Mouse (Mus musculus): ENCODE measurements around the gene Fam118b. TPM values are rescaled to one million over a fixed set of nuclear protein-coding genes. Genes with fewer than 3 reads are reported as not detected.

Fam118b gene
- total and polyA plus RNA-seq, 3 experiments: 23.4 to 30.9 TPM; not detected in 1

Other genes with a start within 250 kb of the Fam118b start
- 37.4 and 56.3 TPM in 2 replicates for gene St3gal4, start 148.5 kb downstream of the Fam118b start, total RNA-seq (2012; rRNA removed)
- gene St3gal4, start 148.5 kb downstream of the Fam118b start, polyA plus RNA-seq (2012; ENCODE audit: insufficient read depth in 1 of 2, insufficient read length in 2 of 2, low read depth in 1 of 2, low replicate concordance in 2 of 2, missing spikeins in 1 of 2): 10 to 100 TPM in 1 of 2 experiments, not detected in 1; 54.2 TPM
- 54.3 and 58.0 TPM in 2 replicates for gene Dcps, start 91.7 kb downstream of the Fam118b start, total RNA-seq (2012; rRNA removed)
- gene Dcps, start 91.7 kb downstream of the Fam118b start, polyA plus RNA-seq (2012; ENCODE audit: insufficient read depth in 1 of 2, insufficient read length in 2 of 2, low read depth in 1 of 2, low replicate concordance in 2 of 2, missing spikeins in 1 of 2): 100 to 1,000 TPM in 1 of 2 experiments, not detected in 1; 115 TPM
- gene Srpr, start 67.6 kb downstream of the Fam118b start, total RNA-seq (2012; rRNA removed): 36.8 and 42.9 TPM in 2 replicates
- 100 to 1,000 TPM in 1 of 2 experiments, 10 to 100 TPM in 1; 63.5 to 113 TPM for gene Srpr, start 67.6 kb downstream of the Fam118b start, polyA plus RNA-seq (2012; ENCODE audit: insufficient read depth in 1 of 2, insufficient read length in 2 of 2, low read depth in 1 of 2, low replicate concordance in 2 of 2, missing spikeins in 1 of 2)
- gene Tirap, start 67.5 kb downstream of the Fam118b start, total RNA-seq (2012; rRNA removed): 2.4 TPM in 2 replicates
- gene Tirap, start 67.5 kb downstream of the Fam118b start, polyA plus RNA-seq (2012; ENCODE audit: insufficient read depth in 1 of 2, insufficient read length in 2 of 2, low read depth in 1 of 2, low replicate concordance in 2 of 2, missing spikeins in 1 of 2): 1 to 10 TPM in 1 of 2 experiments, not detected in 1; 5.3 TPM
- gene Foxred1, start 56.8 kb downstream of the Fam118b start, total RNA-seq (2012; rRNA removed): 35.6 and 42.4 TPM in 2 replicates
- gene Foxred1, start 56.8 kb downstream of the Fam118b start, polyA plus RNA-seq (2012; ENCODE audit: insufficient read depth in 1 of 2, insufficient read length in 2 of 2, low read depth in 1 of 2, low replicate concordance in 2 of 2, missing spikeins in 1 of 2): 10 to 100 TPM in 1 of 2 experiments, not detected in 1; 39.0 TPM
- 32.0 and 36.3 TPM in 2 replicates for gene Rpusd4, start 60 bp upstream of the Fam118b start, total RNA-seq (2012; rRNA removed)
- 10 to 100 TPM in 1 of 2 experiments, not detected in 1; 40.9 TPM for gene Rpusd4, start 60 bp upstream of the Fam118b start, polyA plus RNA-seq (2012; ENCODE audit: insufficient read depth in 1 of 2, insufficient read length in 2 of 2, low read depth in 1 of 2, low replicate concordance in 2 of 2, missing spikeins in 1 of 2)
- gene Cdon, start 153.3 kb upstream of the Fam118b start, total RNA-seq (2012; rRNA removed): 0.69 and 1.0 TPM in 2 replicates
- gene Cdon, start 153.3 kb upstream of the Fam118b start, polyA plus RNA-seq (2012; ENCODE audit: insufficient read depth in 1 of 2, insufficient read length in 2 of 2, low read depth in 1 of 2, low replicate concordance in 2 of 2, missing spikeins in 1 of 2): 1 to 10 TPM in 1 of 2 experiments, not detected in 1; 1.5 TPM